Mouse (Mus musculus) forebrain, embryonic 10.5 days (tissue): ENCODE results near the gene Mitf. TPM values are rescaled to one million over a fixed set of nuclear protein-coding genes. Genes with fewer than 3 reads are reported as not detected.

ENCODE experiments used
- DNase-seq: peaks from one replicate; pipeline ENCODE4 v3.0.0-alpha.2; 2017; ENCODE audit warnings: low spot score; ENCODE audit errors: extremely low spot score
- H3K27ac ChIP-seq: fragments of 300-500 bp; sonication (generic); 2 replicates; pipeline ENCODE4 v1.5.1; 2016; ENCODE audit warnings: mild to moderate bottlenecking
- H3K27me3 ChIP-seq: fragments of 300-500 bp; sonication (generic); 2 replicates; pipeline ENCODE4 v1.6.1; 2016; ENCODE audit warnings: mild to moderate bottlenecking; ENCODE audit not compliant: poor library complexity, severe bottlenecking
- H3K36me3 ChIP-seq: fragments of 300-500 bp; sonication (generic); replicated peaks from 2 replicates; pipeline ENCODE4 v1.6.1; 2016; ENCODE audit warnings: mild to moderate bottlenecking, moderate library complexity
- H3K4me1 ChIP-seq: fragments of 300-500 bp; sonication (generic); 2 replicates; pipeline ENCODE4 v1.6.1; 2016
- H3K4me3 ChIP-seq: fragments of 300-500 bp; sonication (generic); 2 replicates; pipeline ENCODE4 v1.5.1; 2016; ENCODE audit warnings: mild to moderate bottlenecking, moderate library complexity
- H3K9me3 ChIP-seq: fragments of 300-500 bp; sonication (generic); 2 replicates; pipeline ENCODE4 v1.6.1; 2016; ENCODE audit warnings: mild to moderate bottlenecking, moderate library complexity
- WGBS: fragments of 180-500 bp; shearing (Covaris S2); methylation state at CpG from one replicate; pipeline ENCODE4 v1.1.7; 2016; 5-methylcytosine and 5-hydroxymethylcytosine counted together
- polyA plus RNA-seq: library from polyadenylated mRNA; unstranded; fragments of >200 nt; fragmentation: Nextera tagmentation; extraction: Ambion mirVana; gene quantifications from 2 replicates; pipeline ENCODE4 v1.2.1, GENCODE M21; 2016

The Mitf gene
- polyA plus RNA-seq, 1 experiment from 2014 or later = 2.2 TPM

DNA sequence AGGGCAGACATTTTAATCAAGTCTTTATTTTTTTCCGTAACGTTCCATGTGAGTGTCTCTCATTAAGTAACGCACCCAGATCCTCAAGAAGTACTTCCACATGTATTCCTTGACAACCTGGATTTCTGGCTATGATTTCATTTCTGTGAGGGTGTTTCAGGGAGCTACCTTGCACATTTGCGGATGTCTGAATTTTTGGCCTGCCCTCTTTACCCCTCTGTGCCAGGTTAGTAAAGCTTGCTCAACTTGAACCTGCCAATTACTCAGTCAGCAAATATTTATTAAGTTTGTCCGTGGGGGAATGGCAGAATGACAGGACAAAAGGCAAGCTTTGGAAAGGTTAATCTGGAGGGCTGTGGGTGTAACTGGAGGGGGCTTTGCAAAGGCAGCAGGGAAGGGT lies 86.7 kb downstream of the Mitf start:
- Histone ChIP-seq H3K27me3 (no peaks in the 10 kb centered on the region), H3K9me3 (no peaks in the 10 kb centered on the region), H3K4me1 (peaks cover 12% of the 10 kb centered on the region), H3K36me3 (no peaks in the 10 kb centered on the region), H3K4me3 (no peak overlapping the region), H3K27ac (no peak overlapping the region)
- 85% methylated on average over 5 of the region's 5 CpGs for WGBS
- no peak for DNase-seq

DNA sequence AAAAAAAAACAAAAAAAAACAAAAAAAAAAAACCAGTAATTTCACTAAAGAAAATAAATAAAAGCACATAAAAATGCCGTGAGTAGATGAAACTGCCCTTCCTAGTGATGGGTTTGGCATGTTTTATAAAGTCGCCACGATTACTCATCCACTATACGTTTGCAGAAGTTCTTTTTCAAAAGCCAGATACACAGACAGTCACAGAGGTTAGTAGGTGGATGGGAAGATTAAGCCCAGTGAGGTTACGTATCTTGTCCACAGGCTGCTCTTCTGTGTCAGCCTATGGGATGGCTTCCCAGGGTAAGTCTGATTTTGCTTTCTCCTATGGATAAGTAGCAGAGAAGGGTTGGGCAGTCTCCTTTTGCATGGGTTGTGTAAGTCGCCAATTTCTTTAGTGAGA lies 90.3 kb downstream of the Mitf start:
- no peak overlapping the region for H3K4me3 ChIP-seq
- no peak for DNase-seq
- H3K27ac ChIP-seq = no peak overlapping the region
- WGBS = 91% methylated on average over 6 of the region's 6 CpGs
- no peaks in the 10 kb centered on the region for H3K36me3 ChIP-seq
- H3K27me3 ChIP-seq = no peaks in the 10 kb centered on the region
- H3K4me1 ChIP-seq = peaks cover 8% of the 10 kb centered on the region; the same call in 1 of the 2 replicates
- no peaks in the 10 kb centered on the region for H3K9me3 ChIP-seq

DNA sequence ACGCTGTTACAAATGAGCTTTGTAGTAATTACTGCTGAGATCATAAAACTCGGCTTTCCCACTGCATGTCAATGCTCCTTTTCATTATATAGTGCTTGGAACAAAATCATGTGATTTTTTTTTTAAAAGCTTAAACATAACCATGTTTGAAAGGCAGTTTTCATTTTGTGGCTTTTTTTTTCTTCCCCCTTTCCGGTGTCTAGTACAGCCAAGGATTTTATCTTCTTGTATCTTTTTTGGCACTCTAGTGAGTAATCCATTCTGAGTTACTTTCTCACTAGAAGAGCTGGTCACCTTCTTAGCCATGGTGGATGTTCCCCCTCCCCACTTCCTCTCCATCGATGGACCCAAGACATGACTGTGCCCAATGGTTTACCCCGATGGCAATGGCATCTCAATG lies 91.2 kb downstream of the Mitf start:
- Histone ChIP-seq H3K9me3 (no peaks in the 10 kb centered on the region), H3K27ac (no peak overlapping the region), H3K4me1 (peaks cover 8% of the 10 kb centered on the region; the same call in 1 of the 2 replicates), H3K4me3 (no peak overlapping the region), H3K27me3 (no peaks in the 10 kb centered on the region), H3K36me3 (no peaks in the 10 kb centered on the region)
- WGBS = 89% methylated on average over 5 of the region's 5 CpGs
- DNase-seq = no peak

DNA sequence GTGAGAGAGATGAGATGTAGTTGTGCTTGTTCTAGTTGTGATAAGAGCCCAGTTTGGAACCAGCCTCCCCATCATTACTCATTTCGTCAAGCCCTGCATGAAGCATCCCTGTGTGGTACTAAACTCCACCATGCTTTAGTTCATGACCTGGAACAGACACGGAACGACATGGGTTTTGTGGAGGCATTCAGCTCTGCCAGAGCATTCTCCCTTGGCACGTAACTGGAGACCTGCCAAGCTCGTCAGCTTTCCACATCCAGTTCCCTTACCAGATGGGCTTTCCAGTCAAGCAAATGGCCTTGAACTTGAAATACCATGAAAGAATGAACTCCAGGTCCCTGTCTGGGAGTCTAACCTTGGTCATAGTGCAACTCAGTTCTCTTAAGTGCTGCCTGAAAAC lies 94.7 kb downstream of the Mitf start:
- WGBS = 87% methylated on average over 5 of the region's 5 CpGs
- H3K4me1 ChIP-seq = no peaks in the 10 kb centered on the region
- no peaks in the 10 kb centered on the region for H3K27me3 ChIP-seq
- H3K27ac ChIP-seq = no peak overlapping the region
- no peaks in the 10 kb centered on the region for H3K9me3 ChIP-seq
- no peak overlapping the region for H3K4me3 ChIP-seq
- no peaks in the 10 kb centered on the region for H3K36me3 ChIP-seq
- no peak for DNase-seq

DNA sequence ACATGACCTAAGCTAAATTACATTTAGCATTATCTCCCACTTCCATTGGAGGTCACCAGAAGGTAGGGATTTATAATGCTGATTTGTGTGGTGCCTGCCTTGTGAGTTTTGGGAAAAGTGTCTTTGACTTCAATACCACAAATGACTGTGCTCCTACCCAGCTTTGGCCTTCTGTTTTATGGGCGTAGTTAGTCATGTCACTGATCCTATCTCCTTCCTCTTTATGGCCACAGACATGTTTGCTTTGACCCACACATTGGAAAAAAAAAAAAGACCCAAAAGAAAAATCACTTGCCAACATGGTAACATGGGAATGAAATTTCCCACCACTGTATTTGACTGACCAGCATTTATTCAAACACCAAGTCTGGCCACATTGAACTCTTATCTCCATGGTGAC lies 95.4 kb downstream of the Mitf start:
- WGBS = 91% methylated on average over 1 of the region's 1 CpGs
- no peaks in the 10 kb centered on the region for H3K9me3 ChIP-seq

DNA sequence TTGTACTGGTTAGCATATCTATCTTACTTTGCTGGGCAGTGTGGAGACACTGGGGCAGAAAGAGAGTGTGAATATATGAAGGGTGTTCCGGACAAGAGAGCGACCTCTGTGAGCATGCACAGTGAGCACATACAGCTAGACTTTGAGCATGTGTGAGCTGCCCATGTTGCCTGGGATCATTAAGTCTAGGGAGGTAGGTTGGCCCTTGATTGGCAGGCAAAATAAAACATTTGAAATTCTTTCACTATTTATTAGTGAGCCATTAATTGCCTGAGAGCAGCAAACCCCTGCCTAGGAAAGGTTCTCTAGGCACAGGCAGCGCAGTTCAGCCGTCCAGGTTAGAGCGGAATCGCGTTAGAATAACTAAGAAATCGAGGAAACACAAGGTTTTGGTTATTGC lies 107.9 kb downstream of the Mitf start:
- Histone ChIP-seq H3K9me3 (no peaks in the 10 kb centered on the region), H3K27ac (no peak overlapping the region), H3K27me3 (no peaks in the 10 kb centered on the region), H3K4me1 (peaks cover 20% of the 10 kb centered on the region), H3K4me3 (no peak overlapping the region), H3K36me3 (no peaks in the 10 kb centered on the region)
- WGBS = 95% methylated on average over 8 of the region's 8 CpGs
- DNase-seq = no peak

More for the DNA sequence above, 95.4 kb downstream of the Mitf start:
- H3K4me3 ChIP-seq = no peak overlapping the region
- no peaks in the 10 kb centered on the region for H3K36me3 ChIP-seq
- H3K4me1 ChIP-seq = no peaks in the 10 kb centered on the region
- H3K27ac ChIP-seq = no peak overlapping the region
- H3K27me3 ChIP-seq = no peaks in the 10 kb centered on the region
- DNase-seq = no peak

DNA sequence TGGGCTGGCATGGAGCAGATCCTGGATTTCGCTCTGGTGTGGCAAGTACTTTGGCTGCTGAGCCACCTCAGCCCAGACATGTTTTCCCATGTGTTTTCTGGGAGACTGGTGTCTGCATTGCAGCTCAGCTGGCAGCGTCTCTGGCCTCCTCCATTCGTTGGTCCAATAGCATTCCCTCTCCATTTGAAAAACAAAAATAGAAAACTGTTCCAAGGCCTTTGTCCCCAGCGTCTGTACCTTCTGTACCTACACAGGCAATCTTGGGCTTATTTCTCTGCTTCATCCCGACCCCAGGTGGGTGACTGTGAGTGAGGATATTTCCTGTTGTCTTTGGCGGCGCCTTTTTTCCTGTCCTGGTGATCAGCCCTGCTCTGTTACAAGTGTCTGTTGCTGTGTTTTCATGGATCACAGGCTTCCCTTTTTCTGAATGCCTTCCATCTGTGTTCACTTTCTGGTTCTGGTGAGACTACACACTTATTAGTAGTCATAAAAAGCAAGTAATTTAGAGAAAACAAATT lies 109.6 kb downstream of the Mitf start:
- H3K27ac ChIP-seq = no peak overlapping the region
- no peak for DNase-seq
- H3K36me3 ChIP-seq = no peaks in the 10 kb centered on the region
- WGBS = 84% methylated on average over 7 of the region's 7 CpGs
- no peak overlapping the region for H3K4me3 ChIP-seq
- H3K27me3 ChIP-seq = no peaks in the 10 kb centered on the region; the same call in 1 of the 2 replicates
- peaks cover 20% of the 10 kb centered on the region for H3K4me1 ChIP-seq
- H3K9me3 ChIP-seq = no peaks in the 10 kb centered on the region

DNA sequence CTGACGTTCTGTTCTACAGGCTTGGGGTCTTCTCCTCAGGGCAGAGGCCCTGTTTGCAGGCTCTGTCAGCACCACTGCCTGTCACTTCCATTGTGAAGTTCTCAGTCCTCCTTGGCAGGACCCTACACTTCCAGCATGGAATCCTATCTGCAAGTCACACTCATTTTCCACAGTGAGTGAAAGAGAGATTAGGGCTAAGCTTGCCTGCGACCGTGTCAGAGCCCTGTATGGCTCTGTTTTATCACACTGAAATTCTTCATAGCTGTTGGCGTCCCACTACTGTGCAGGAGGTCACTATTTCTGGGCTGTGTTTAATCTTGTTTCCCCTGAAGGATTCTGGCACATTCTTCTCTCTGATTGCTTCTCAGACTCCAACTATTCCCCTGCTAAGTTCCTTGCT lies 111.2 kb downstream of the Mitf start:
- no peak for DNase-seq
- WGBS = 69% methylated on average over 4 of the region's 4 CpGs
- H3K9me3 ChIP-seq = no peaks in the 10 kb centered on the region
- H3K4me1 ChIP-seq = peaks cover 20% of the 10 kb centered on the region
- H3K27me3 ChIP-seq = peaks cover 7% of the 10 kb centered on the region; the same call in 1 of the 2 replicates
- H3K27ac ChIP-seq = no peak overlapping the region
- no peak overlapping the region for H3K4me3 ChIP-seq
- H3K36me3 ChIP-seq = no peaks in the 10 kb centered on the region

DNA sequence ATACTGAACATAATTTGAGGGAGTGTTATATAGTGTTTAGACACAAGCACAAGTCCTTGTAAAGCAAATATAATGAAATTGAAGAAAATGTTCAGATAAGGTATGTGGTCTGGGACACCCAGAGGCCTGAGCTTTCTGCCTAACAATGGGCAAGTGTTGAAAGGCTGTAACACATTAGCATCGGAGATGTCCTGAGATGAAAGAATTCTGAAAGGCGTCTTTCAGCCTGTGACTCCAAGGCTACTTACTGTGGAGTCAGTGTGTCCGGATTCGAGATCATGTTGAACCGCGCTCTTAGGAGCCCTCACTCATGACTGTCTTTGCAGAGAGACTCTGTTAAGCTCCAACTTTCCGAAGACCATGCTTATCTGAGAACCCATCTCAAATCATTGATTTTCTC lies 111.6 kb downstream of the Mitf start:
- WGBS = 73% methylated on average over 7 of the region's 7 CpGs
- H3K4me3 ChIP-seq = no peak overlapping the region
- no peak for DNase-seq
- H3K36me3 ChIP-seq = no peaks in the 10 kb centered on the region
- H3K4me1 ChIP-seq = peaks cover 20% of the 10 kb centered on the region
- H3K9me3 ChIP-seq = no peaks in the 10 kb centered on the region
- no peak overlapping the region for H3K27ac ChIP-seq
- peaks cover 7% of the 10 kb centered on the region; the same call in 1 of the 2 replicates for H3K27me3 ChIP-seq

DNA sequence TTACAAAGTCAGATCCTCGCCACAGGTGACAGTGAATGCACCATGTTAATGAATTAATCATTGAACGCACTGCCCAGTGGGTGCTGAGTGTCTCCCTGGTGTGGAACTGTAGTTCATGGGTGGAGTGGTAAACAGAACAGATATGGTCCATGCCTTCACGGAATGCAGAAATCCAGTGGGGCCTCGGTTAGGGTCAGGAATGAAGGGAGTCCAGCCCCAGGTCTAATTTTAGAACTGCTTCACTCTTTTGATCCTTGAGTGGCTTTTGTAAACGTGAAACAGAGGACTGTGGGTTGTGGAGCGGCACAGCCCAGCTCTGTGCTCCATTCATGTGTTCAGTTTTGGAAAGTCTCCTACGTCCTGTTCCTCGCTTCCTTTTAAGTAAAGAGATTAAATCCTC lies 112.4 kb downstream of the Mitf start:
- Histone ChIP-seq H3K4me3 (no peak overlapping the region), H3K27ac (no peak overlapping the region), H3K9me3 (no peaks in the 10 kb centered on the region), H3K36me3 (no peaks in the 10 kb centered on the region), H3K27me3 (peaks cover 7% of the 10 kb centered on the region; the same call in 1 of the 2 replicates), H3K4me1 (peaks cover 20% of the 10 kb centered on the region)
- WGBS = 67% methylated on average over 8 of the region's 8 CpGs
- DNase-seq = no peak

DNA sequence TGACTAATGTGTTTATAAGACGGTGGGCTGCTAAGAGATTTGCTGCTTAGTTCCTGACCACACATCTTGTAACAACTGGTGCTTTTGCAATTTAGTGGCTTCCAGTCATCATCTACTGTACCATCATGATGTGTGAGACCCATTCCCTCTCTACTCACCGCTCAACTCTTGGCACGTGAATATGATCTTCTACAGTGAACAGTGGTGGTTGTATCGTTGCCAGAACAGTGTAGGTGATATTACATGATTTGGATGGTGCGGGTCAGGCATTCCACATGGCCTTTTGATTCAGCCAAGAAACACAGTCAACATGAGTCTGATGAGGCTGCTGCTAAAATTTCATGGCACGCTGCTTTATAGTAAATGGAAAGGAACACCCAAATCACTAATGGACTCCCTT lies 114.7 kb downstream of the Mitf start:
- WGBS = 93% methylated on average over 6 of the region's 6 CpGs
- peaks cover 20% of the 10 kb centered on the region for H3K4me1 ChIP-seq
- H3K27ac ChIP-seq = no peak overlapping the region
- no peaks in the 10 kb centered on the region for H3K36me3 ChIP-seq
- H3K4me3 ChIP-seq = no peak overlapping the region
- no peaks in the 10 kb centered on the region for H3K9me3 ChIP-seq
- DNase-seq = no peak
- peaks cover 7% of the 10 kb centered on the region; the same call in 1 of the 2 replicates for H3K27me3 ChIP-seq

DNA sequence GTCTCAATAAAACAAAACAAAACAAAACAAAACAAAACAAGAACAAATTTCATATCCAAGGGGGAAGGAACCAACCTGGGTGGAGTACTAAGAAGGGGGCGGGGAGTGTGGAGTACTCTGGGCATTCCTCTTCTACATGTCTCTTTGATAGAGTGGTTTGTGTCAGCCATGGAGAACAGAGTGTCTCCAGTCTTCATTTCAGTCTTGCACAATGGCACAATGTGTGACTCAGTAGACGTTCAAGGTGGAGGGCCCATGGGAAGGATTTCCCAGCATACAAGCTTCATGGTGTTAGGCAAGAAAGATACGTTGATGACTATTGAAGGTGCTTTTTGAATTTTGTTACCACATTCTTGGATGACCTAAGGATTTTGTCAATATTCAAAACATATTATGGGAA lies 117.4 kb downstream of the Mitf start:
- Histone ChIP-seq H3K4me3 (no peak overlapping the region), H3K4me1 (peaks cover 5% of the 10 kb centered on the region), H3K27ac (no peak overlapping the region), H3K36me3 (no peaks in the 10 kb centered on the region), H3K9me3 (no peaks in the 10 kb centered on the region), H3K27me3 (peaks cover 17% of the 10 kb centered on the region)
- no peak for DNase-seq
- WGBS = 91% methylated on average over 3 of the region's 3 CpGs

DNA sequence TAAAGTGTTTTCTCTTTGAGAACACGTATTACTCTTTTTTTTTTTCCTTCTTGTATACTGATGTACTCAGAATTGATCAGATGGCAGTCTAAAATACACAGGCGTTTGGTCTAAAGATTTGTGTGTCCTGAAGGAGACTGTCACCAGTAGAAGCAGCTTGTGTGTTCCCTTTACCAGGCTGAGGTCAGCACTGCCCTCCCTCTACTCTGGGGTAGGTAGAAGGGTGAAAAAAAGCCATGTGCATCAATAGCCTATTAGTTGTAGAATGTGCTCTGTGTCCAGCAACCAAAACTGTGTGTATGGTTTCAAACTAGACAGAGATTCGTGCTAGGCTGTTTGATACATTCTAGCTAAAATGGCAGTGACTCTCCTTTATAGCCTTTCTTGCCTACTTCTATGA lies 122.2 kb downstream of the Mitf start:
- H3K9me3 ChIP-seq = no peaks in the 10 kb centered on the region
- peaks cover 3% of the 10 kb centered on the region; the same call in 1 of the 2 replicates for H3K4me1 ChIP-seq
- H3K27me3 ChIP-seq = peaks cover 56% of the 10 kb centered on the region
- H3K27ac ChIP-seq = no peak overlapping the region
- 78% methylated on average over 3 of the region's 3 CpGs for WGBS
- H3K36me3 ChIP-seq = no peaks in the 10 kb centered on the region
- no peak overlapping the region for H3K4me3 ChIP-seq
- no peak for DNase-seq

DNA sequence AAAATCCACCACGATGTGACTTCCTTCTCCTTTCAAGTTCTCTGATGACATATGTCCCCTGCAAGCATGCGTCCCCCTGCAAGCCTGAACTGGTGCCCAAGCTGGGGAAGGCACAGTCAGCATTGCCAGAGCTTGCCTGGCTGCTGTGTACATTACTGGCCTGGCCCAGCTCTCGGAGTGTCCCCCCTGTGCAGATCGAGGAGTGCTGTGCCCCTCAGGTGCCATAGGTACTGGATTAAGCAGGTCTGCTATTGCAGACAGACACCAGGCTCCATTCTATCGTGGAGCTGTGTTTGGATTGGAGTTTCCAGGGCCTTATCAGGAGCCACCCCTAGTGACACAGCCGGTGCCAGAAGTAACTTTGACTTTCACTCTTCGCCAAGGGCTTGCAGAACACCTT lies 122.6 kb downstream of the Mitf start:
- Histone ChIP-seq H3K27ac (no peak overlapping the region), H3K4me3 (no peak overlapping the region), H3K9me3 (no peaks in the 10 kb centered on the region), H3K4me1 (peaks cover 3% of the 10 kb centered on the region; the same call in 1 of the 2 replicates), H3K36me3 (no peaks in the 10 kb centered on the region), H3K27me3 (peaks cover 60% of the 10 kb centered on the region)
- WGBS = 82% methylated on average over 7 of the region's 7 CpGs
- DNase-seq = no peak
